Mouse (Mus musculus) activated CD4-positive, CD25-positive, alpha-beta regulatory T cell, adult 4 months (primary cell): Measurements from ENCODE around the gene Chaf1a. TPM values are rescaled to one million over a fixed set of nuclear protein-coding genes. Genes with fewer than 3 reads are reported as not detected.
"Not testable (repeated sequence)": the region's sequence is repeated elsewhere in the genome, so short reads cannot be mapped to it uniquely, and the experiment has no call there.

Source experiments
- ATAC-seq: one replicate; pipeline ENCODE4 v1.8.0; 2017
- polyA plus RNA-seq, 2 experiments: library from polyadenylated mRNA; unstranded; fragments of 100-300 nt; shearing (Covaris generic); gene quantifications; one replicate each; pipeline ENCODE4 v1.2.1; 2017

The Chaf1a gene
- polyA plus RNA-seq, 2 experiments from 2014 or later, result 1.0 to 1.6 TPM

GRCm38 (mm10) chr17:56038583-56039261 lies 1.5 kb upstream of the Chaf1a start:
- no peak for ATAC-seq

- ATAC-seq, result no peak
Observed at GRCm38 (mm10) chr17:56039345-56039744, 894 bp upstream of the Chaf1a start.

- ATAC-seq, result no peak
Observed at GRCm38 (mm10) chr17:56040857-56041163, 571 bp downstream of the Chaf1a start.

- no peak for ATAC-seq
Observed at GRCm38 (mm10) chr17:56051369-56051768, 11.1 kb downstream of the Chaf1a start.

GRCm38 (mm10) chr17:56054938-56055337 lies 14.7 kb downstream of the Chaf1a start:
- ATAC-seq, result no peak

- no peak for ATAC-seq
Observed at GRCm38 (mm10) chr17:56055945-56056678, 15.9 kb downstream of the Chaf1a start.

GRCm38 (mm10) chr17:56057381-56058120 lies 17.3 kb downstream of the Chaf1a start:
- no peak for ATAC-seq

- ATAC-seq, result no peak
Observed at GRCm38 (mm10) chr17:56062081-56062480, 21.8 kb downstream of the Chaf1a start.

- ATAC-seq, result not testable (repeated sequence)
Observed at GRCm38 (mm10) chr17:56065715-56066114, 25.5 kb downstream of the Chaf1a start.

- no peak for ATAC-seq
Observed at GRCm38 (mm10) chr17:56066451-56066850, 26.2 kb downstream of the Chaf1a start.

GRCm38 (mm10) chr17:56069066-56069465 lies 28.8 kb downstream of the Chaf1a start:
- ATAC-seq, result no peak

GRCm38 (mm10) chr17:56071126-56071525 lies 30.9 kb downstream of the Chaf1a start:
- ATAC-seq, result no peak

- no peak for ATAC-seq
Observed at GRCm38 (mm10) chr17:56072243-56072642, 32.0 kb downstream of the Chaf1a start.

GRCm38 (mm10) chr17:56074097-56074826 lies 34.0 kb downstream of the Chaf1a start:
- ATAC-seq, result no peak

GRCm38 (mm10) chr17:56074827-56075208 lies 34.6 kb downstream of the Chaf1a start, which contains the start of gene Ubxn6:
TSS of gene Ubxn6 (minus strand) at chr17:56075028.
- peak; percentile 49 for ATAC-seq

GRCm38 (mm10) chr17:56077523-56077922 lies 37.3 kb downstream of the Chaf1a start:
- ATAC-seq, result no peak

GRCm38 (mm10) chr17:56078361-56078760 lies 38.1 kb downstream of the Chaf1a start:
- ATAC-seq, result not testable (repeated sequence)

- ATAC-seq, result peak; percentile 76
Observed at GRCm38 (mm10) chr17:56078880-56079795, 38.9 kb downstream of the Chaf1a start, which contains the start of gene Hdgfl2. TSS of gene Hdgfl2 (plus strand) at chr17:56079634.

- no peak for ATAC-seq
Observed at GRCm38 (mm10) chr17:56079921-56080320, 39.7 kb downstream of the Chaf1a start.

- no peak for ATAC-seq
Observed at GRCm38 (mm10) chr17:56080781-56081585, 40.7 kb downstream of the Chaf1a start.

GRCm38 (mm10) chr17:56092312-56092711 lies 52.1 kb downstream of the Chaf1a start:
- no peak for ATAC-seq
